9 mouse cellular contexts compared by ENCODE assay signal in genomic region chr1:11565309-11565708, GRCm38 (mm10).
DNase-seq lines count a peak whose midpoint lies in the region; ATAC-seq and TF ChIP-seq lines count a peak whose summit lies in the region.
"Had no signal": no experiment of that assay in that cellular context is flagged by ENCODE, and none has a peak within 500 bp of the region (broad histone marks: within the 10 kb centered on the region; RNA-seq: fewer than 3 reads in every experiment).

No protein-coding gene starts in this region.

- H3K4me1 ChIP-seq in kidney, embryonic 14.5 days (ENCODE audit: control insufficient read depth, insufficient read depth, low read length) = no peaks in the 10 kb centered on the region
- no peaks in the 10 kb centered on the region for H3K4me1 ChIP-seq in ES-E14 (ENCODE audit: control insufficient read depth in 2 of 2, insufficient read depth in 2 of 2, low read length in 2 of 2, poor library complexity in 1 of 2)
- no peaks in the 10 kb centered on the region for H3K4me1 ChIP-seq in hindbrain, embryonic 13.5 days (replicated peaks)
- no peaks in the 10 kb centered on the region for H3K4me1 ChIP-seq in midbrain, embryonic 12.5 days
- H3K4me1 ChIP-seq: embryonic facial prominence, embryonic 13.5 days had no signal

- in situ Hi-C loops in ES-E14 (cut with MboI; ENCODE audit: low sequenced_read_pairs in 2 of 2, unreplicated experiment in 2 of 2) = loop anchor here in 1 of 2 experiments (25.0 kb wide), 1 partner anchor 728 kb away; no protein-coding TSS in a partner anchor

- H3K9me3 ChIP-seq in kidney, embryonic 14.5 days (ENCODE audit: control insufficient read depth, low read length) = no peaks in the 10 kb centered on the region
- H3K9me3 ChIP-seq in ES-E14 (ENCODE audit: control insufficient read depth, insufficient read depth, low read depth, low read length) = no peaks in the 10 kb centered on the region
- no peaks in the 10 kb centered on the region for H3K9me3 ChIP-seq in hindbrain, embryonic 13.5 days
- H3K9me3 ChIP-seq in midbrain, embryonic 12.5 days = no peaks in the 10 kb centered on the region
- H3K9me3 ChIP-seq: embryonic facial prominence, embryonic 13.5 days had no signal

- H3K27ac ChIP-seq in kidney, embryonic 14.5 days (ENCODE audit: low read depth, low read length) = no peak overlapping the region
- no peak overlapping the region for H3K27ac ChIP-seq in ES-E14 (ENCODE audit: insufficient read depth, low read depth, low read length, poor library complexity, severe bottlenecking)
- H3K27ac ChIP-seq in hindbrain, embryonic 13.5 days = no peak overlapping the region
- no peak overlapping the region for H3K27ac ChIP-seq in midbrain, embryonic 12.5 days (replicated peaks)
- H3K27ac ChIP-seq: embryonic facial prominence, embryonic 13.5 days had no signal

- no peaks in the 10 kb centered on the region for H3K36me3 ChIP-seq in kidney, embryonic 14.5 days (ENCODE audit: control insufficient read depth, insufficient read depth, low read length)
- no peaks in the 10 kb centered on the region for H3K36me3 ChIP-seq in ES-E14 (ENCODE audit: control insufficient read depth, insufficient read depth, low read length, poor library complexity, severe bottlenecking)
- no peaks in the 10 kb centered on the region for H3K36me3 ChIP-seq in hindbrain, embryonic 13.5 days
- H3K36me3 ChIP-seq in midbrain, embryonic 12.5 days = no peaks in the 10 kb centered on the region
- H3K36me3 ChIP-seq: embryonic facial prominence, embryonic 13.5 days had no signal

- peak; percentile 4 for DNase-seq in kidney, adult 9 months
- DNase-seq in ES-E14 (ENCODE audit: low read depth, low spot score) = no peak
- peak; percentile 1 to 22 for DNase-seq in adrenal gland, postnatal 36 days
- DNase-seq in thymus, postnatal 10 days (ENCODE audit: low spot score in 2 of 2) = no peak

- H3K9ac ChIP-seq in kidney, embryonic 14.5 days (ENCODE audit: low read depth, low read length) = no peak overlapping the region
- H3K9ac ChIP-seq in ES-E14 (ENCODE audit: insufficient read depth, low read depth, low read length, poor library complexity, severe bottlenecking) = no peak overlapping the region
- no peak overlapping the region for H3K9ac ChIP-seq in hindbrain, embryonic 13.5 days
- no peak overlapping the region for H3K9ac ChIP-seq in midbrain, embryonic 12.5 days (replicated peaks)
- H3K9ac ChIP-seq: embryonic facial prominence, embryonic 13.5 days had no signal

- WGBS in kidney, embryonic 14.5 days = 8% methylated on average over 6 of the region's 6 CpGs
- 12% methylated on average over 6 of the region's 6 CpGs for WGBS in hindbrain, embryonic 13.5 days
- WGBS in midbrain, embryonic 12.5 days = 12% methylated on average over 6 of the region's 6 CpGs

- ATAC-seq in kidney, embryonic 14.5 days (ENCODE audit: low FRiP score, low TSS enrichment) = no peak
- ATAC-seq in hindbrain, embryonic 13.5 days (ENCODE audit: low FRiP score) = peak; percentile 65; the same call in 1 of the 2 replicates
- 0 out of 2 replicates have a peak, but pooled peaks have one; percentile 56 for ATAC-seq in midbrain, embryonic 12.5 days (ENCODE audit: low FRiP score, low read depth)
- ATAC-seq in megakaryocyte-erythroid progenitor cell, adult 5-6 weeks (replicated peaks; ENCODE audit: low FRiP score, low TSS enrichment, poor library complexity, severe bottlenecking) = no peak

- H3K4me3 ChIP-seq in kidney, embryonic 14.5 days (ENCODE audit: low read length) = no peak overlapping the region
- no peak overlapping the region for H3K4me3 ChIP-seq in ES-E14 (ENCODE audit: insufficient read depth in 1 of 2, low read depth in 1 of 2, low read length in 2 of 2, poor library complexity in 1 of 2, severe bottlenecking in 1 of 2)
- no peak overlapping the region for H3K4me3 ChIP-seq in hindbrain, embryonic 13.5 days
- H3K4me3 ChIP-seq in midbrain, embryonic 12.5 days = no peak overlapping the region
- H3K4me3 ChIP-seq: embryonic facial prominence, embryonic 13.5 days had no signal

- no peak overlapping the region for H3K4me2 ChIP-seq in kidney, embryonic 14.5 days (replicated peaks; ENCODE audit: low read depth, low read length)
- H3K4me2 ChIP-seq in hindbrain, embryonic 13.5 days = no peak overlapping the region
- no peak overlapping the region for H3K4me2 ChIP-seq in midbrain, embryonic 12.5 days (replicated peaks)
- H3K4me2 ChIP-seq: embryonic facial prominence, embryonic 13.5 days had no signal

- no peaks in the 10 kb centered on the region for H3K27me3 ChIP-seq in kidney, embryonic 14.5 days (ENCODE audit: control insufficient read depth, insufficient read depth, low read length)
- no peaks in the 10 kb centered on the region for H3K27me3 ChIP-seq in hindbrain, embryonic 13.5 days
- no peaks in the 10 kb centered on the region for H3K27me3 ChIP-seq in midbrain, embryonic 12.5 days
- H3K27me3 ChIP-seq: embryonic facial prominence, embryonic 13.5 days had no signal

TF ChIP-seq in ES-E14, 5 proteins besides CTCF, POLR2A, EP300 and RAD21:
- no peak for TF ChIP-seq CHD2 (IDR thresholded peaks at IDR 0.05; ENCODE audit: low read depth, low read length)
- TF ChIP-seq MAFK (IDR thresholded peaks at IDR 0.05; ENCODE audit: insufficient read depth, low read depth, low read length) = no peak
- TF ChIP-seq ZC3H11A (IDR thresholded peaks at IDR 0.05; ENCODE audit: borderline replicate concordance, low read depth, low read length) = peak; percentile 61; the same call in 1 of the 2 replicates
- no peak for TF ChIP-seq ZNF384 (IDR thresholded peaks at IDR 0.05; ENCODE audit: low read depth, low read length)
- no peak for TF ChIP-seq HCFC1 (IDR thresholded peaks at IDR 0.05; ENCODE audit: borderline replicate concordance, insufficient read depth, low read length)

Comparison
In these comparisons a context has a peak if more than half of its experiments do, and no peak if none do; other contexts are left out.
1. DNase-seq: peak in kidney, adult 9 months (single experiment) and adrenal gland, postnatal 36 days (2 of 2); none in ES-E14 (single experiment) and thymus, postnatal 10 days (0 of 2).
2. ATAC-seq: peak in hindbrain, embryonic 13.5 days (single experiment) and midbrain, embryonic 12.5 days (single experiment); none in kidney, embryonic 14.5 days (single experiment) and megakaryocyte-erythroid progenitor cell, adult 5-6 weeks (single experiment).